Mouse (Mus musculus): Measurements from ENCODE around the gene Tmem270. TPM values are rescaled to one million over a fixed set of nuclear protein-coding genes. Genes with fewer than 3 reads are reported as not detected.
A peak's percentile ranks its signal among the peaks of the same experiment; 100 is the strongest.
"Not testable (repeated sequence)": the region's sequence is repeated elsewhere in the genome, so short reads cannot be mapped to it uniquely, and the experiment has no call there.

Tmem270 gene
- polyA plus RNA-seq, 1 experiment from 2014 or later = not detected

GRCm38 (mm10) chr5:134941472-134942209 lies 35.1 kb upstream of the Tmem270 start:
- Histone ChIP-seq H3K36me3 (no peaks in the 10 kb centered on the region), H3K9me3 (replicated peaks) (no peaks in the 10 kb centered on the region), H3K9ac (replicated peaks) (no peak overlapping the region), H3K4me2 (no peak overlapping the region), H3K27me3 (replicated peaks) (peaks cover 15% of the 10 kb centered on the region), H3K4me1 (peaks cover 7% of the 10 kb centered on the region), H3K4me3 (replicated peaks) (no peak overlapping the region), H3K27ac (replicated peaks) (no peak overlapping the region)
- 85% methylated on average over 14 of the region's 14 CpGs for WGBS
- ATAC-seq (ENCODE audit: low FRiP score) = no peak

GRCm38 (mm10) chr5:134939554-134939953 lies 33.0 kb upstream of the Tmem270 start:
- ATAC-seq (ENCODE audit: low FRiP score) = not testable (repeated sequence)
- WGBS = 87% methylated on average over 3 of the region's 7 CpGs

GRCm38 (mm10) chr5:134939069-134939468 lies 32.5 kb upstream of the Tmem270 start:
- WGBS = 73% methylated on average over 3 of the region's 3 CpGs
- Histone ChIP-seq H3K4me3 (replicated peaks) (no peak overlapping the region), H3K27me3 (replicated peaks) (no peaks in the 10 kb centered on the region), H3K36me3 (no peaks in the 10 kb centered on the region), H3K4me2 (no peak overlapping the region), H3K27ac (replicated peaks) (no peak overlapping the region), H3K4me1 (no peaks in the 10 kb centered on the region), H3K9me3 (replicated peaks) (no peaks in the 10 kb centered on the region), H3K9ac (replicated peaks) (no peak overlapping the region)
- ATAC-seq (ENCODE audit: low FRiP score) = no peak

More at GRCm38 (mm10) chr5:134939554-134939953, 33.0 kb upstream of the Tmem270 start:
- not testable (repeated sequence) for H3K27ac ChIP-seq (replicated peaks); H3K9ac ChIP-seq (replicated peaks); H3K4me2 ChIP-seq; H3K36me3 ChIP-seq; H3K27me3 ChIP-seq (replicated peaks); H3K4me1 ChIP-seq; H3K4me3 ChIP-seq (replicated peaks); H3K9me3 ChIP-seq (replicated peaks)

DNA sequence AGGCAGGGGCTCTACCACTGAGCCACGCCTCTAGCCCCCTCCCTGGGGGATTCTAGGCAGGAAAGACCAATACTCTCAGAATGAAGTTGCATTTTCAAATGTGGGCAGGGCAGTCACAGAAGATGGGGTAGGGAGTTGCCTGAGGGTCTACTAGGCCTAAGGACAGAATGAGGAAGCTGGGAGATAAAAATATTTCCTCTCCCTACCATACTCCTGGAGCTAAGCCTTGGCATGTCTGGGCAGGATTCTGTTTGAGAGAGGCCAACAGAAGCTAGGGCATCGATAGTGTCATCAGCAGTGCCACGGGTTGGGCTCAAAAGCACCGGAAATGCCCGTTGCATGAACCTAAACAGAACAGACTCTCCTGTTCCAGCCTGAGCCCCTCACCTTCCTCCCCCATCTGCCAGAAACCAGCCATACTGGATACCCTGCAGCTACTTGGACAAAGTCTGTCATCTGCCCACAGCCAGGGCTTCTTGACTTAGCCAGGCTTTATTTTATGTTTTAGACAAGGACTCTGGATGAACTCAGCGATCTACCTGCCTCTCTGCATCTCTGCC lies 30.2 kb upstream of the Tmem270 start:
- Histone ChIP-seq H3K4me1 (peaks cover 8% of the 10 kb centered on the region), H3K4me3 (replicated peaks) (no peak overlapping the region), H3K27me3 (replicated peaks) (no peaks in the 10 kb centered on the region), H3K9me3 (replicated peaks) (no peaks in the 10 kb centered on the region), H3K9ac (replicated peaks) (no peak overlapping the region), H3K27ac (replicated peaks) (no peak overlapping the region), H3K36me3 (no peaks in the 10 kb centered on the region), H3K4me2 (no peak overlapping the region)
- ATAC-seq (ENCODE audit: low FRiP score) = no peak
- 90% methylated on average over 6 of the region's 6 CpGs for WGBS

DNA sequence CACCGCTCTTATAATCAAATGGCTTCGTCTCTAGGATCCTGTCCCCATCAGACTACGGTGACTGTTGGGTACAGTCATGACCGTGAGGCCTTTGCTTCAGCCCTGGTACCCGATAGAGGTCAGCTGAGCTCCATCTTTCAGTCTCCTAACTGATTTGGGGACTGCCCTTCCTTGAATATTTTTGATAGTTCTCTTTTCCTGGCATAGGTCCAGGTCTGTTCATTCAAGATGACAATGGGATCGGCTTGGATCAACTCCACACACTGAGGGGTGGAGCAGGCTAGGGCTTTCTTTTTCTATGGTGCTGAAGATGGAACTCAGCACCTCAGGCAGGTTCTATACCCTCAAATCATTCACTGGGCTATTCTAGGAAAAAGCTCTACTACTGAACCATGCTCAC lies 29.5 kb upstream of the Tmem270 start:
- no peaks in the 10 kb centered on the region for H3K27me3 ChIP-seq (replicated peaks)
- H3K9me3 ChIP-seq (replicated peaks) = no peaks in the 10 kb centered on the region
- H3K36me3 ChIP-seq = no peaks in the 10 kb centered on the region
- 94% methylated on average over 6 of the region's 6 CpGs for WGBS
- no peak overlapping the region for H3K9ac ChIP-seq (replicated peaks)
- no peak overlapping the region for H3K27ac ChIP-seq (replicated peaks)
- H3K4me1 ChIP-seq = peaks cover 8% of the 10 kb centered on the region
- no peak overlapping the region for H3K4me3 ChIP-seq (replicated peaks)
- no peak for ATAC-seq (ENCODE audit: low FRiP score)
- no peak overlapping the region for H3K4me2 ChIP-seq

DNA sequence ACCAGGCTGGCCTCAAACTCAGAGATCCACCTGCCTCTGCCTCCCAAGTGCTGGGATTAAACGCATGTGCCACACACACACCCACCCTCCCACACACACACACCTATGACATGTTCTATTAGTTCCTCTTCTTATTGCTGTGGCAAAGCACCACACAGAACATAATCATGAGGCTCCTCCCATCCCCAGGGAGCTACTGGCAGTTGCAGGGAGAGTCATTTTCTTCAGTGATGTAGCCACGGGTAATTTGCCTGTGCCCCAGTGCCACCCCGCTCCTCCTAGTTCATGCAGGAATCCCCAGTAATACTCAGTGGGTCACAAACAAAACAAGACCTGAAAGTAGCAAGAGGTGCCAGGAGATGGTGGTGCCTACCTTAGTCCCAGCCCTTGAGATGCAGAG lies 28.1 kb upstream of the Tmem270 start:
- WGBS = 89% methylated on average over 3 of the region's 3 CpGs
- no peak overlapping the region for H3K27ac ChIP-seq (replicated peaks)
- no peak overlapping the region for H3K9ac ChIP-seq (replicated peaks)
- H3K27me3 ChIP-seq (replicated peaks) = no peaks in the 10 kb centered on the region; the same call in 1 of the 2 replicates
- H3K4me3 ChIP-seq (replicated peaks) = no peak overlapping the region
- no peaks in the 10 kb centered on the region for H3K9me3 ChIP-seq (replicated peaks)
- H3K4me1 ChIP-seq = peaks cover 8% of the 10 kb centered on the region
- H3K36me3 ChIP-seq = no peaks in the 10 kb centered on the region
- H3K4me2 ChIP-seq = no peak overlapping the region
- no peak for ATAC-seq (ENCODE audit: low FRiP score)

DNA sequence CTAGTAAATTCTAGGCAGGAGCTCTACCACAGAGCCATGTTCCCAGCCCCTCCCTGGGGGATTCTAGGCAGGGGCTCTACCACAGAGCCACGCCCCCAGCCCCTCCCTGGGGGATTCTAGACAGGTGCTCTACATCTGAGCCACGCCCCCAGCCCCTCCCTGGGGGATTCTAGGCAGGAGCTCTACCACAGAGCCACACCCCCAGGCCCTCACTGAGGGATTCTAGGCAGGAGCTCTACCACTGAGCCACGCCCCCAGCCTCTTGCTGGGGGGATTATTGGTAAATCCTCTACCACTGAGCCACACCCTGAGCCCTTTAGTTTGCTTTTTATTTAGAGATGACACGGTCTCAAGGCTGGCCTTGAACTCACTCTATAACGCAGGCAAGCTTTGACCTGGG lies 27.2 kb upstream of the Tmem270 start:
- H3K4me3 ChIP-seq (replicated peaks); H3K36me3 ChIP-seq; H3K9me3 ChIP-seq (replicated peaks); H3K27ac ChIP-seq (replicated peaks); H3K4me2 ChIP-seq; H3K9ac ChIP-seq (replicated peaks); H3K27me3 ChIP-seq (replicated peaks); H3K4me1 ChIP-seq; ATAC-seq (ENCODE audit: low FRiP score): not testable (repeated sequence)
- WGBS = 88% methylated on average over 5 of the region's 5 CpGs

DNA sequence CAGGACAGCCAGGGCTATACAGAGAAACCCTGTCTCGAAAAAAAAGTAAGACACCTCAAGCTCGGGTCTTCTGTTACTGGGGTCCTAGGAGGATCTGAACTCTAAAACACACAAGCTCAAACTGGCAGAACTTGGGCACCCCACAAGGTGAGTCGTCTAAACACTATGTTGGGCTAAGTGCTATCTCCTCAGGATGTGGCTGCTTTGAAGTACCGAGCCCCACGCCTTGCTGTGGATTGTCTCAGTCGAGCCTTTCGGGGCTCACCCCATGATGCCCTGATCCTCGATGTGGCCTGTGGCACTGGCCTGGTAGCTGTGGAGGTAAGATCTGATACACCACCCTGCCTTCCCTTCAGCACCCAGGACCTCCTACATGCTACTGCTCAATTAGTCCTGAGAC lies 26.7 kb upstream of the Tmem270 start:
- 90% methylated on average over 8 of the region's 8 CpGs for WGBS

DNA sequence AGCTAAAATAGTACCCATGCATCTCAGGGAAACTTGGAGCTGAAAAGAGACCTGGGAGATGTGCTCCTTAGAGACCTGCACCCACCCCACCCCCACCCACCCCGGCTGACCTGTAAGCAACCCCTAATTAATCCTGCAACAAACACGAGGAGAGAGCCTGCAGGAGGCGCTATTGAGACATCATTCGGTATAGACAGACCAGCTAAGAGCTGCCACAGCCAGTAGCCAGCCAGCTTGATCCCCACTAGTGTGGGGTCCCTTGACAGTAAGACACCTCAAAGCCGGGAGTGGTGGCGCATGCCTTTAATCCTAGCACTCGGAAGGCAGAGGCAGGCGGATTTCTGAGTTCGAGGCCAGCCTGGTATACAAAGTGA lies 26.4 kb upstream of the Tmem270 start:
- Histone ChIP-seq H3K27ac (replicated peaks) (no peak overlapping the region), H3K36me3 (no peaks in the 10 kb centered on the region), H3K4me3 (replicated peaks) (peak overlapping the region; percentile 71), H3K4me1 (peaks cover 8% of the 10 kb centered on the region), H3K4me2 (peak overlapping the region; percentile 98), H3K27me3 (replicated peaks) (no peaks in the 10 kb centered on the region; the same call in 1 of the 2 replicates), H3K9me3 (replicated peaks) (no peaks in the 10 kb centered on the region), H3K9ac (replicated peaks) (peak overlapping the region; percentile 73; the same call in 1 of the 2 replicates)
- WGBS = 53% methylated on average over 9 of the region's 9 CpGs
- ATAC-seq (ENCODE audit: low FRiP score) = peak; percentile 36; the same call in 1 of the 2 replicates

More for the DNA sequence above, 26.7 kb upstream of the Tmem270 start:
- peaks cover 8% of the 10 kb centered on the region for H3K4me1 ChIP-seq
- no peak overlapping the region for H3K9ac ChIP-seq (replicated peaks)
- no peaks in the 10 kb centered on the region; the same call in 1 of the 2 replicates for H3K27me3 ChIP-seq (replicated peaks)
- H3K4me3 ChIP-seq (replicated peaks) = no peak overlapping the region
- no peak overlapping the region for H3K4me2 ChIP-seq
- ATAC-seq (ENCODE audit: low FRiP score) = no peak
- H3K27ac ChIP-seq (replicated peaks) = no peak overlapping the region
- H3K36me3 ChIP-seq = no peaks in the 10 kb centered on the region
- H3K9me3 ChIP-seq (replicated peaks) = no peaks in the 10 kb centered on the region

DNA sequence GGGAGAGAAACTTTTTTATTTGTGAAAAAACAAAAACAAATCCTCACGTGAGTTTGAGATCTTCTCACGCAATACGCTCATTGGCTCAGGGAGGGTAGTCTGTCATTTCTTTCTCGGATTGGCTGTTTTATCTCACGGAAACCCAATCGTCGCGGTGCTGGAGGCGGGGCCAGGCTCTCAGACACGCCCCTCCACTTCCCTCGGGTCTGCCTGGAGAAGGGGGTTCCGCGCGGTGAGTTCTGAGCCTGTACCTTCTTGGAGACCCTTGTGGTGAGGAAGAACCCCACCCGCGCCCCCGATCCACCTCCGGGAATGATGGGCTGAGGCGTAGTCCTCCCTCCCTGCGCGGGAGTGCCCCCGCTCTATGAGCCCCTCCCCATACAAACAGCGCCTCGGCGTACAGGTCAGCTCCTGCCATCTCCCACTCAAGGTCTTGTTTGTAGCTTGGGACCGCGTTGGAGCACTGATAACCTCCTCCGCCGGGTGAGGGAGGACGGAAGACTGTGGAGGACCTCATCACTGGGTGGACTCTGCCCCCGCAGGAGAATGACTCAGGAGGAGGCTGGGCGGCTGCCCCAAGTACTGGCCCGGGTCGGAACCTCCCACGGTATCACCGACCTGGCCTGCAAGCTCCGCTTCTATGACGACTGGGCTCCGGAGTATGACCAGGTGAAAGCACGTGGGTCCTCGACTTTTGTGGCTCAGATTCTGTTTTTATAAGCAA lies 25.8 kb upstream of the Tmem270 start, which contains the start of gene Mettl27:
Mettl27 (plus strand) TSS at position 190 of the 724 bp plus-strand sequence.
- Histone ChIP-seq H3K9ac (replicated peaks) (peak within 1 kb of the TSS; percentile 73), H3K4me3 (replicated peaks) (peak within 1 kb of the TSS; percentile 71), H3K27me3 (replicated peaks) (no peaks in the 10 kb centered on the region; the same call in 1 of the 2 replicates), H3K4me2 (peak within 1 kb of the TSS; percentile 98), H3K36me3 (no peaks in the 10 kb centered on the region), H3K9me3 (replicated peaks) (no peaks in the 10 kb centered on the region), H3K27ac (replicated peaks) (peak within 1 kb of the TSS; percentile 54; the same call in 1 of the 2 replicates), H3K4me1 (peaks cover 8% of the 10 kb centered on the region)
- WGBS = 1% methylated on average over 40 of the region's 41 CpGs
- peak; percentile 97 for ATAC-seq (ENCODE audit: low FRiP score)

- Histone ChIP-seq H3K27ac (replicated peaks) (no peak overlapping the region), H3K36me3 (no peaks in the 10 kb centered on the region), H3K9me3 (replicated peaks) (no peaks in the 10 kb centered on the region), H3K4me2 (no peak overlapping the region), H3K4me3 (replicated peaks) (no peak overlapping the region), H3K27me3 (replicated peaks) (no peaks in the 10 kb centered on the region; the same call in 1 of the 2 replicates), H3K9ac (replicated peaks) (no peak overlapping the region), H3K4me1 (peaks cover 8% of the 10 kb centered on the region)
- ATAC-seq (ENCODE audit: low FRiP score) = no peak
- WGBS = 92% methylated on average over 2 of the region's 2 CpGs
These were observed 23.5 kb upstream of the Tmem270 start for GRCm38 (mm10) chr5:134929988-134930387.
